ENCODE assay signal across 15 mouse cellular contexts in genomic region chr1:18583358-18584128, GRCm38 (mm10).
"Had no signal": no experiment of that assay in that cellular context is flagged by ENCODE, and none has a peak within 500 bp of the region (broad histone marks: within the 10 kb centered on the region; RNA-seq: fewer than 3 reads in every experiment).

No protein-coding gene starts in this region.

- H3K27ac ChIP-seq: kidney, embryonic 15.5 days; limb, embryonic 15.5 days; liver, embryonic 12.5 days; macrophage; neural tube, embryonic 15.5 days had no signal

- H3K9ac ChIP-seq: kidney, embryonic 15.5 days; limb, embryonic 15.5 days; liver, embryonic 12.5 days; lung, embryonic 14.5 days; neural tube, embryonic 15.5 days had no signal

- H3K36me3 ChIP-seq: kidney, embryonic 15.5 days; limb, embryonic 15.5 days; liver, embryonic 12.5 days; neural tube, embryonic 15.5 days had no signal

- H3K4me1 ChIP-seq: kidney, embryonic 15.5 days; limb, embryonic 15.5 days; liver, embryonic 12.5 days; megakaryocyte, embryonic 14.5 days; neural tube, embryonic 15.5 days had no signal

- H3K9me3 ChIP-seq: kidney, embryonic 15.5 days; limb, embryonic 15.5 days; liver, embryonic 12.5 days; megakaryocyte, embryonic 14.5 days; neural tube, embryonic 15.5 days had no signal

- DNase-seq: kidney, adult 2 months; kidney, postnatal 14 days; lung, embryonic 14.5 days; lung, postnatal 10 days; right cerebral cortex, postnatal 4 days; spleen, adult 18-20 months; thymus, adult 2 months; thymus, postnatal 25 days had no signal

- H3K4me2 ChIP-seq: kidney, embryonic 15.5 days; limb, embryonic 15.5 days; liver, embryonic 12.5 days; lung, embryonic 14.5 days; neural tube, embryonic 15.5 days had no signal

- ATAC-seq: liver, embryonic 12.5 days had no signal

- H3K27me3 ChIP-seq: kidney, embryonic 15.5 days; limb, embryonic 15.5 days; liver, embryonic 12.5 days; megakaryocyte, embryonic 14.5 days; neural tube, embryonic 15.5 days had no signal

- H3K4me3 ChIP-seq: kidney, embryonic 15.5 days; limb, embryonic 15.5 days; liver, embryonic 12.5 days; megakaryocyte, embryonic 14.5 days; myocyte; neural tube, embryonic 15.5 days had no signal
